30 mouse cellular contexts compared by ENCODE assay signal in the genomic region with DNA sequence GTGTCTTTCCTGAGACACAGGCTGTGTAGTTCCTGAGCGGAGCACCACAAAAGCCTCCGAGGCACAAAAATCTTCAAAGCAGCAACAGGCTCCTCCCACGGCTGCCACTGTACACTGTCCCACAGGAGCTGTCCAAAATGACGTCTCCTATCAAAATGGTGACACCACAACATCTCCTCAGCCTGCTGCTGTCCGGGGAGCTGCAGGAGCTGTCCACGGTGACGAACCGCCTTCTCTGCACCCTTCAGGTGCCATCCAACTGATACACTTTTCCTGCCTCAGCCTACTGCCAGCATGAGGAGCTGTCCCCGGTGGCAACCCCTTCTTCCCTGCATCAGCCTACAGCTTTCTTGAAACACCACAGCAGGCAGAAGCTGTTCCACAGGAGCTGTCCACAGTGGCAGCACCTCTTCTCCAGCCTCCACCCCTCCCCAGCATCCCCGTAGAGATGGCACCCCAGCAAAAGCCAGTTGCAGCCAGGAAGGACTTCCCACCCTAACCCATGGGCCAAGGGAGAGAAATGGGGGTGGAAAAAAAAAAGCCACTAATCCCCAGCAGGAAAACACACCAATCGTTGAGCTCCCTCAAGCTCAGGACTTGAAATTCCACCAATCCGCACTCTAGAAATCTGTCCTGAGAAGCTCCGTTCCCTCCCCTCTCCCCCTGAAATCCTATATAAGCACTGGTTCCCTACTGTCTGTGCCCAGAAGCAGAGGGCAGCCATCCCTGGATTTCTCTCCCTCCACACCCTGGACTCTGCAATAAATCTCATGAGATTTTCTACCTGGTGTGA. TPM values are rescaled to one million over a fixed set of nuclear protein-coding genes. Genes with fewer than 3 reads are reported as not detected.
A peak's percentile ranks its signal among the peaks of the same experiment; 100 is the strongest.
DNase-seq lines count a peak whose midpoint lies in the region; ATAC-seq and TF ChIP-seq lines count a peak whose summit lies in the region.
"Had no signal": no experiment of that assay in that cellular context is flagged by ENCODE, and none has a peak within 500 bp of the region (broad histone marks: within the 10 kb centered on the region; RNA-seq: fewer than 3 reads in every experiment).

No protein-coding gene starts in this region.

- no peak for TF ChIP-seq RAD21 in MEL (IDR thresholded peaks at IDR 0.05; ENCODE audit: low read depth, low read length)

- no peak overlapping the region for H3K27ac ChIP-seq in MEL (ENCODE audit: control insufficient read depth, low read depth, low read length)
- H3K27ac ChIP-seq: embryonic facial prominence, embryonic 12.5 days; embryonic facial prominence, embryonic 15.5 days; gastrocnemius, adult 2 months; heart, embryonic 15.5 days; hindbrain, embryonic 14.5 days had no signal

- no peak for TF ChIP-seq POLR2A in MEL (IDR thresholded peaks at IDR 0.05; ENCODE audit: control insufficient read depth in 1 of 2, insufficient read depth in 1 of 2, low read depth in 1 of 2, low read length in 2 of 2, poor library complexity in 1 of 2)

- DNase-seq in 416B (ENCODE audit: low read depth) (peak; percentile 22), MEL (ENCODE audit: low read depth, low spot score) (peak; percentile 35)
- no peak for DNase-seq in adrenal gland, adult 18-20 months (ENCODE audit: low spot score in 2 of 2)
- DNase-seq in layer of hippocampus, adult 11-12 months (ENCODE audit: low spot score): no peak
- no peak for DNase-seq in heart, postnatal 4 days
- DNase-seq: adrenal gland, postnatal 10 days; adrenal gland, postnatal 36 days; B cell, adult 2 months; cerebellum, adult 18-20 months; cerebellum, adult 9-10 months; cerebellum, postnatal 25 days; forebrain, postnatal 0 days; gastrocnemius, adult 2 months; gastrocnemius, postnatal 14 days; heart, adult 11 months; heart, postnatal 10 days; heart, postnatal 36 days had no signal

- H3K9ac ChIP-seq in MEL (ENCODE audit: control insufficient read depth, low read depth, low read length, poor library complexity, severe bottlenecking): no peak overlapping the region
- H3K9ac ChIP-seq: embryonic facial prominence, embryonic 12.5 days; embryonic facial prominence, embryonic 15.5 days; forebrain, postnatal 0 days; heart, embryonic 12.5 days; heart, embryonic 15.5 days; hindbrain, embryonic 14.5 days had no signal

- H3K9me3 ChIP-seq in megakaryocyte, embryonic 14.5 days: peaks cover 12% of the 10 kb centered on the region
- no peaks in the 10 kb centered on the region for H3K9me3 ChIP-seq in MEL (replicated peaks; ENCODE audit: insufficient read depth, low read length)
- H3K9me3 ChIP-seq: embryonic facial prominence, embryonic 12.5 days; embryonic facial prominence, embryonic 15.5 days; heart, embryonic 12.5 days; heart, embryonic 15.5 days had no signal

- peak overlapping the region; percentile 10 for H3K4me3 ChIP-seq in megakaryocyte, embryonic 14.5 days (replicated peaks)
- H3K4me3 ChIP-seq in MEL (ENCODE audit: control insufficient read depth in 1 of 2, insufficient read depth in 1 of 2, low read depth in 2 of 2, low read length in 2 of 2): no peak overlapping the region
- H3K4me3 ChIP-seq: embryonic facial prominence, embryonic 12.5 days; embryonic facial prominence, embryonic 15.5 days; gastrocnemius, adult 2 months; heart, embryonic 12.5 days; heart, embryonic 15.5 days had no signal

- no peak for ATAC-seq in megakaryocyte, adult 5-6 weeks (ENCODE audit: poor library complexity, severe bottlenecking)
- peak; percentile 31; the same call in 1 of the 2 replicates for ATAC-seq in megakaryocyte-erythroid progenitor cell, adult 5-6 weeks (replicated peaks; ENCODE audit: low FRiP score, low TSS enrichment, poor library complexity, severe bottlenecking)
- ATAC-seq: activated CD4-positive, CD25-positive, alpha-beta regulatory T cell, adult 4 months; forebrain, embryonic 14.5 days; forebrain, postnatal 0 days; Patski had no signal

- no peaks in the 10 kb centered on the region for H3K36me3 ChIP-seq in megakaryocyte, embryonic 14.5 days (replicated peaks; ENCODE audit: low read length)
- peaks cover 0 to 2% of the 10 kb centered on the region in 2 experiments; a peak in 1 of 4 replicates for H3K36me3 ChIP-seq in MEL (ENCODE audit: control insufficient read depth in 1 of 2, insufficient read depth in 2 of 2, low read length in 2 of 2)
- H3K36me3 ChIP-seq: embryonic facial prominence, embryonic 12.5 days; embryonic facial prominence, embryonic 15.5 days; heart, embryonic 12.5 days; heart, embryonic 15.5 days had no signal

- H3K4me1 ChIP-seq in megakaryocyte, embryonic 14.5 days: peaks cover 34% of the 10 kb centered on the region
- no peaks in the 10 kb centered on the region for H3K4me1 ChIP-seq in MEL (ENCODE audit: control insufficient read depth in 1 of 2, insufficient read depth in 2 of 2, low read length in 2 of 2)

- no peak for TF ChIP-seq EP300 in MEL (IDR thresholded peaks at IDR 0.05; ENCODE audit: low read depth in 1 of 2, low read length in 2 of 2)

- TF ChIP-seq CTCF in MEL (IDR thresholded peaks at IDR 0.05 in 2 of 3, conservative IDR thresholded peaks at IDR 0.05 in 1 of 3; ENCODE audit: control insufficient read depth in 1 of 3, insufficient read depth in 1 of 3, low read depth in 2 of 3, low read length in 3 of 3, poor library complexity in 1 of 3, severe bottlenecking in 1 of 3): no peak

- H3K79me2 ChIP-seq in MEL (ENCODE audit: control insufficient read depth, insufficient read depth, low read length, poor library complexity): no peaks in the 10 kb centered on the region; the same call in 1 of the 2 replicates

- peaks cover 14% of the 10 kb centered on the region for H3K27me3 ChIP-seq in megakaryocyte, embryonic 14.5 days (replicated peaks)
- H3K27me3 ChIP-seq in MEL (ENCODE audit: control insufficient read depth in 1 of 2, insufficient read depth in 2 of 2, low read length in 2 of 2): 0 out of 4 replicates have a peak, but pooled peaks cover 0 to 1% of the 10 kb centered on the region in 2 experiments
- H3K27me3 ChIP-seq: embryonic facial prominence, embryonic 12.5 days; embryonic facial prominence, embryonic 15.5 days; heart, embryonic 12.5 days; heart, embryonic 15.5 days; Patski had no signal

RNA-seq across cellular contexts. Expression of a gene that starts 2.0 kb away (rescaled TPM):
- 8.3 TPM in 1 of 2 replicates, not detected in the other for polyA plus RNA-seq in megakaryocyte, embryonic 14.5 days (2012; ENCODE audit: insufficient read depth, low replicate concordance)
- total RNA-seq in megakaryocyte, adult 5-6 weeks (2015): 3.6 and 3.8 TPM in 2 replicates
- 3.2 and 4.4 TPM in 2 replicates for total RNA-seq in megakaryocyte, adult 5-6 weeks (2017)
- 3.4 and 4.4 TPM in 2 replicates for total RNA-seq in MEL (2012; rRNA removed)
- 10 to 100 TPM in 1 of 2 experiments, not detected in 1; 14.1 TPM for polyA plus RNA-seq in MEL (2012; ENCODE audit: insufficient read depth in 1 of 2, insufficient read length in 2 of 2, low read depth in 1 of 2, low replicate concordance in 2 of 2, missing spikeins in 1 of 2)
- total RNA-seq in megakaryocyte-erythroid progenitor cell, adult 5-6 weeks (2014; fragmentation: Nextera tagmentation): 9.5 and 18.0 TPM in 2 replicates
- 9.2 and 9.5 TPM in 2 replicates for total RNA-seq in megakaryocyte-erythroid progenitor cell, adult 5-6 weeks (2017)
- total RNA-seq in adrenal gland, adult 18-20 months (2021): 1 to 10 TPM; 6.9 to 8.8 TPM
- 10 to 100 TPM; 20.7 to 24.3 TPM for total RNA-seq in heart, postnatal 4 days (2021)

RNA-seq across cellular contexts. Expression of a gene that starts 14.0 kb away (rescaled TPM):
- 3.1 and 3.5 TPM in 2 replicates for polyA plus RNA-seq in megakaryocyte, embryonic 14.5 days (2012; ENCODE audit: insufficient read depth, low replicate concordance)
- 0.41 TPM in 1 of 2 replicates, not detected in the other for total RNA-seq in megakaryocyte, adult 5-6 weeks (2015)
- total RNA-seq in megakaryocyte, adult 5-6 weeks (2017): 0.40 TPM in 1 of 2 replicates, not detected in the other
- total RNA-seq in MEL (2012; rRNA removed): 5.1 and 7.6 TPM in 2 replicates
- polyA plus RNA-seq in MEL (2012; ENCODE audit: insufficient read depth in 1 of 2, insufficient read length in 2 of 2, low read depth in 1 of 2, low replicate concordance in 2 of 2, missing spikeins in 1 of 2): 10 to 100 TPM in 1 of 2 experiments, not detected in 1; 10.2 TPM
- 0.37 and 1.7 TPM in 2 replicates for total RNA-seq in megakaryocyte-erythroid progenitor cell, adult 5-6 weeks (2014; fragmentation: Nextera tagmentation)
- not detected in 2 replicates for total RNA-seq in megakaryocyte-erythroid progenitor cell, adult 5-6 weeks (2017)
- 1 to 10 TPM; 3.9 to 4.8 TPM for total RNA-seq in adrenal gland, adult 18-20 months (2021)
- 10 to 100 TPM; 22.8 to 28.0 TPM for total RNA-seq in heart, postnatal 4 days (2021)
- total RNA-seq: CH12.LX; common myeloid progenitor, adult 5-6 weeks; forebrain, postnatal 0 days had no signal

RNA-seq across cellular contexts. Expression of a gene that starts 48.3 kb away (rescaled TPM):
- polyA plus RNA-seq in megakaryocyte, embryonic 14.5 days (2012; ENCODE audit: insufficient read depth, low replicate concordance): 39.9 and 82.1 TPM in 2 replicates
- 71.9 and 75.0 TPM in 2 replicates for total RNA-seq in megakaryocyte, adult 5-6 weeks (2015)
- total RNA-seq in megakaryocyte, adult 5-6 weeks (2017): 112 and 115 TPM in 2 replicates
- total RNA-seq in MEL (2012; rRNA removed): 58.7 and 64.7 TPM in 2 replicates
- polyA plus RNA-seq in MEL (2012; ENCODE audit: insufficient read depth in 1 of 2, insufficient read length in 2 of 2, low read depth in 1 of 2, low replicate concordance in 2 of 2, missing spikeins in 1 of 2): 100 to 1,000 TPM; 103 to 425 TPM
- total RNA-seq in megakaryocyte-erythroid progenitor cell, adult 5-6 weeks (2014; fragmentation: Nextera tagmentation): 86.5 and 107 TPM in 2 replicates
- 123 and 138 TPM in 2 replicates for total RNA-seq in megakaryocyte-erythroid progenitor cell, adult 5-6 weeks (2017)
- total RNA-seq in adrenal gland, adult 18-20 months (2021): 10 to 100 TPM; 88.9 to 94.8 TPM
- 100 to 1,000 TPM; 136 to 147 TPM for total RNA-seq in heart, postnatal 4 days (2021)

RNA-seq across cellular contexts. Expression of a gene that starts 50.7 kb away (rescaled TPM):
- 531 TPM in 2 replicates for polyA plus RNA-seq in megakaryocyte, embryonic 14.5 days (2012; ENCODE audit: insufficient read depth, low replicate concordance)
- 184 and 209 TPM in 2 replicates for total RNA-seq in megakaryocyte, adult 5-6 weeks (2015)
- total RNA-seq in megakaryocyte, adult 5-6 weeks (2017): 112 and 119 TPM in 2 replicates
- total RNA-seq in MEL (2012; rRNA removed): 61.3 and 80.0 TPM in 2 replicates
- polyA plus RNA-seq in MEL (2012; ENCODE audit: insufficient read depth in 1 of 2, insufficient read length in 2 of 2, low read depth in 1 of 2, low replicate concordance in 2 of 2, missing spikeins in 1 of 2): 10 to 100 TPM in 1 of 2 experiments, not detected in 1; 66.5 TPM
- 68.3 and 109 TPM in 2 replicates for total RNA-seq in megakaryocyte-erythroid progenitor cell, adult 5-6 weeks (2014; fragmentation: Nextera tagmentation)
- 22.8 and 35.7 TPM in 2 replicates for total RNA-seq in megakaryocyte-erythroid progenitor cell, adult 5-6 weeks (2017)
- total RNA-seq in adrenal gland, adult 18-20 months (2021): 100 to 1,000 TPM; 395 to 578 TPM
- total RNA-seq in heart, postnatal 4 days (2021): 10 to 100 TPM; 78.3 to 85.3 TPM

RNA-seq across cellular contexts. Expression of a gene that starts 50.9 kb away (rescaled TPM):
- polyA plus RNA-seq in megakaryocyte, embryonic 14.5 days (2012; ENCODE audit: insufficient read depth, low replicate concordance): 15.3 and 15.9 TPM in 2 replicates
- 4.3 and 5.2 TPM in 2 replicates for total RNA-seq in megakaryocyte, adult 5-6 weeks (2015)
- total RNA-seq in megakaryocyte, adult 5-6 weeks (2017): 7.0 and 8.0 TPM in 2 replicates
- 32.6 and 35.9 TPM in 2 replicates for total RNA-seq in MEL (2012; rRNA removed)
- polyA plus RNA-seq in MEL (2012; ENCODE audit: insufficient read depth in 1 of 2, insufficient read length in 2 of 2, low read depth in 1 of 2, low replicate concordance in 2 of 2, missing spikeins in 1 of 2): 10 to 100 TPM in 1 of 2 experiments, not detected in 1; 28.8 TPM
- total RNA-seq in megakaryocyte-erythroid progenitor cell, adult 5-6 weeks (2014; fragmentation: Nextera tagmentation): 21.7 and 28.8 TPM in 2 replicates
- 17.6 and 24.1 TPM in 2 replicates for total RNA-seq in megakaryocyte-erythroid progenitor cell, adult 5-6 weeks (2017)
- total RNA-seq in adrenal gland, adult 18-20 months (2021): 10 to 100 TPM; 31.1 to 41.3 TPM
- 10 to 100 TPM; 33.0 to 34.4 TPM for total RNA-seq in heart, postnatal 4 days (2021)

Comparison
In these comparisons a context has a peak if more than half of its experiments do, and no peak if none do; other contexts are left out.
1. DNase-seq: peak in 416B (single experiment) and MEL (single experiment); none in adrenal gland, adult 18-20 months (0 of 2), layer of hippocampus, adult 11-12 months (single experiment) and heart, postnatal 4 days (single experiment).